Mouse (Mus musculus) kidney, adult 2 months (tissue): ENCODE measurements around the gene Ropn1l. TPM values are rescaled to one million over a fixed set of nuclear protein-coding genes. Genes with fewer than 3 reads are reported as not detected.
A peak's percentile ranks its signal among the peaks of the same experiment; 100 is the strongest.

Source experiments
- DNase-seq: peaks from one replicate; pipeline ENCODE4 v3.0.0; 2021
- H3K27ac ChIP-seq: fragments of 200-500 bp; 2 replicates; pipeline ENCODE4 v1.5.1; 2012; ENCODE audit warnings: low read depth, low read length, control low read depth, inconsistent platforms; ENCODE audit not compliant: insufficient read depth
- H3K27me3 ChIP-seq: fragments of 200-500 bp; replicated peaks from 2 replicates; pipeline ENCODE4 v1.6.1; 2012; ENCODE audit warnings: mild to moderate bottlenecking, moderate library complexity, low read length, inconsistent platforms; ENCODE audit not compliant: control insufficient read depth, insufficient read depth
- H3K36me3 ChIP-seq: fragments of 200-500 bp; 2 replicates; pipeline ENCODE4 v1.6.1; 2012; ENCODE audit warnings: mild to moderate bottlenecking, moderate library complexity, low read length, inconsistent platforms; ENCODE audit not compliant: control insufficient read depth, insufficient read depth
- H3K4me1 ChIP-seq: fragments of 200-500 bp; 2 replicates; pipeline ENCODE4 v1.6.1; 2011; ENCODE audit warnings: low read length; ENCODE audit not compliant: control insufficient read depth, insufficient read depth
- H3K4me3 ChIP-seq: fragments of 200-500 bp; 2 replicates; pipeline ENCODE4 v1.5.1; 2011; ENCODE audit warnings: mild to moderate bottlenecking, low read depth, low read length, control low read depth; ENCODE audit not compliant: insufficient read depth
- CTCF ChIP-seq: fragments of 200-500 bp; conservative IDR thresholded peaks from 2 replicates; pipeline ENCODE4 v1.5.1; 2011; ENCODE audit warnings: low read depth, mild to moderate bottlenecking, control low read depth, low read length, moderate library complexity, mixed read lengths; ENCODE audit not compliant: insufficient read depth, insufficient read length
- POLR2A ChIP-seq: fragments of 200-500 bp; IDR thresholded peaks from one replicate; pipeline ENCODE4 v1.6.1; 2011; ENCODE audit warnings: low read depth, low read length, control low read depth
- WGBS: fragments of 180-500 bp; shearing (Covaris S2); methylation state at CpG from one replicate; pipeline ENCODE4 v1.1.7; 2018; 5-methylcytosine and 5-hydroxymethylcytosine counted together
- polyA plus RNA-seq: library from polyadenylated mRNA; depleted of rRNA; stranded (reverse); fragments of >200 nt; gene quantifications from 2 replicates; pipeline ENCODE4 v1.2.3, GENCODE M21; 2012

Ropn1l gene
- polyA plus RNA-seq, 1 experiment: 5.6 TPM

- H3K27ac ChIP-seq: no peak overlapping the region
- no peak for DNase-seq
- no peak overlapping the region for H3K4me3 ChIP-seq
- WGBS: 60% methylated on average over 12 of the region's 12 CpGs
- peaks cover 2% of the 10 kb centered on the region; the same call in 1 of the 2 replicates for H3K4me1 ChIP-seq
- no peaks in the 10 kb centered on the region for H3K27me3 ChIP-seq
- TF ChIP-seq POLR2A: no peak
- TF ChIP-seq CTCF: no peak
- no peaks in the 10 kb centered on the region for H3K36me3 ChIP-seq
Measured at GRCm38 (mm10) chr15:31428571-31428970, 25.0 kb downstream of the Ropn1l start.

- H3K27me3 ChIP-seq: no peaks in the 10 kb centered on the region
- no peak for DNase-seq
Measured at GRCm38 (mm10) chr15:31427390-31427789, 26.1 kb downstream of the Ropn1l start.

GRCm38 (mm10) chr15:31426066-31426706 lies 27.4 kb downstream of the Ropn1l start:
- Histone ChIP-seq H3K36me3 (no peaks in the 10 kb centered on the region), H3K27ac (no peak overlapping the region), H3K4me1 (no peaks in the 10 kb centered on the region), H3K4me3 (no peak overlapping the region), H3K27me3 (no peaks in the 10 kb centered on the region)
- no peak for TF ChIP-seq CTCF
- no peak for TF ChIP-seq POLR2A
- WGBS: 37% methylated on average over 8 of the region's 8 CpGs
- no peak for DNase-seq

More at GRCm38 (mm10) chr15:31427390-31427789, 26.1 kb downstream of the Ropn1l start:
- Histone ChIP-seq H3K4me1 (no peaks in the 10 kb centered on the region), H3K36me3 (no peaks in the 10 kb centered on the region), H3K27ac (no peak overlapping the region), H3K4me3 (no peak overlapping the region)
- TF ChIP-seq POLR2A (no peak), CTCF (peak; percentile 47)
- 65% methylated on average over 3 of the region's 3 CpGs for WGBS

GRCm38 (mm10) chr15:31422649-31423369 lies 30.7 kb downstream of the Ropn1l start:
- Histone ChIP-seq H3K27me3 (no peaks in the 10 kb centered on the region), H3K4me1 (no peaks in the 10 kb centered on the region), H3K27ac (no peak overlapping the region), H3K4me3 (no peak overlapping the region), H3K36me3 (no peaks in the 10 kb centered on the region)
- 64% methylated on average over 7 of the region's 7 CpGs for WGBS
- TF ChIP-seq CTCF (no peak), POLR2A (no peak)
- DNase-seq: no peak

- WGBS: 43% methylated on average over 9 of the region's 9 CpGs
- H3K4me3 ChIP-seq: no peak overlapping the region
- peaks cover 14% of the 10 kb centered on the region for H3K4me1 ChIP-seq
- DNase-seq: peak; percentile 63
- no peak overlapping the region for H3K27ac ChIP-seq
- H3K36me3 ChIP-seq: no peaks in the 10 kb centered on the region
- no peaks in the 10 kb centered on the region for H3K27me3 ChIP-seq
- peak; percentile 80 for TF ChIP-seq CTCF
- no peak for TF ChIP-seq POLR2A
Measured at GRCm38 (mm10) chr15:31419037-31419436, 34.5 kb downstream of the Ropn1l start.

GRCm38 (mm10) chr15:31418686-31419024 lies 34.9 kb downstream of the Ropn1l start:
- Histone ChIP-seq H3K27me3 (no peaks in the 10 kb centered on the region), H3K4me1 (peaks cover 18% of the 10 kb centered on the region), H3K4me3 (no peak overlapping the region), H3K36me3 (no peaks in the 10 kb centered on the region), H3K27ac (no peak overlapping the region)
- DNase-seq: no peak
- TF ChIP-seq CTCF (no peak), POLR2A (no peak)
- 18% methylated on average over 7 of the region's 7 CpGs for WGBS
